ENCODE assay signal across 15 mouse cellular contexts in the genomic region with DNA sequence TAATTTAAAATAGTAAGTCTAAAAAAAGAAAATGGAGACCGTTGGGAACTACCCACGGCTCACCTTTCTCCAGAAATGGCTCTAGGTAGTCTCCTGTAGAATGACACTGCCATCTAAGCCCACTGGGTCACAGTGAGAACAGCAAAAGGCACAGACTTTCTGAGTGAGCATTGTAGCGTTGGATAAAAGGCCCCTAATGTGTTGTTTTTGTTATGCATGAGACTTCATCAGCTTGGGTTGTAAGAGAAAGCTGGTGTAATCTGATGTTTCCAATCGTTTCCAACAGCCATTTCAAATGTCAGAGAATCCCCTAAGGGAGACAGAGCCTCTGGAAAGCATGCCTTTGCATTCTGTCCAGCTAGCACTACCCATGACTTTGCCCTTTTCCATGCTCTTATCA.
"Had no signal": no experiment of that assay in that cellular context is flagged by ENCODE, and none has a peak within 500 bp of the region (broad histone marks: within the 10 kb centered on the region; RNA-seq: fewer than 3 reads in every experiment).

No protein-coding gene starts in this region.

- H3K27me3 ChIP-seq: kidney, embryonic 15.5 days; liver, embryonic 13.5 days had no signal

- H3K27ac ChIP-seq: kidney, embryonic 15.5 days; left cerebral cortex, adult 2 months; liver, embryonic 13.5 days; stomach, postnatal 0 days had no signal

- H3K4me1 ChIP-seq: kidney, embryonic 15.5 days; liver, embryonic 13.5 days had no signal

- DNase-seq: kidney, postnatal 10 days; kidney, postnatal 36 days; layer of hippocampus, postnatal 36 days; liver, embryonic 13.5 days; lung, adult 2 months; lung, postnatal 14 days; lung, postnatal 4 days; midbrain, embryonic 14.5 days; thymus, adult 2 months; thymus, postnatal 14 days; thymus, postnatal 4 days had no signal

- H3K36me3 ChIP-seq: kidney, embryonic 15.5 days; liver, embryonic 13.5 days had no signal

- H3K9me3 ChIP-seq: kidney, embryonic 15.5 days; liver, embryonic 13.5 days had no signal

- H3K4me2 ChIP-seq: kidney, embryonic 15.5 days; liver, embryonic 13.5 days; midbrain, embryonic 11.5 days had no signal

- H3K9ac ChIP-seq: kidney, embryonic 15.5 days; liver, embryonic 13.5 days had no signal

- H3K4me3 ChIP-seq: kidney, embryonic 15.5 days; left cerebral cortex, adult 2 months; liver, embryonic 13.5 days had no signal
